Mouse (Mus musculus) CD4-positive helper T cell, adult 2 months (primary cell): ENCODE data around the gene Ifnar1.

Source experiments
- DNase-seq: peaks from one replicate; pipeline ENCODE4 v3.0.0-alpha.2; 2012; ENCODE audit warnings: low read depth, missing footprints, low spot score

Gene Ifnar1

DNA sequence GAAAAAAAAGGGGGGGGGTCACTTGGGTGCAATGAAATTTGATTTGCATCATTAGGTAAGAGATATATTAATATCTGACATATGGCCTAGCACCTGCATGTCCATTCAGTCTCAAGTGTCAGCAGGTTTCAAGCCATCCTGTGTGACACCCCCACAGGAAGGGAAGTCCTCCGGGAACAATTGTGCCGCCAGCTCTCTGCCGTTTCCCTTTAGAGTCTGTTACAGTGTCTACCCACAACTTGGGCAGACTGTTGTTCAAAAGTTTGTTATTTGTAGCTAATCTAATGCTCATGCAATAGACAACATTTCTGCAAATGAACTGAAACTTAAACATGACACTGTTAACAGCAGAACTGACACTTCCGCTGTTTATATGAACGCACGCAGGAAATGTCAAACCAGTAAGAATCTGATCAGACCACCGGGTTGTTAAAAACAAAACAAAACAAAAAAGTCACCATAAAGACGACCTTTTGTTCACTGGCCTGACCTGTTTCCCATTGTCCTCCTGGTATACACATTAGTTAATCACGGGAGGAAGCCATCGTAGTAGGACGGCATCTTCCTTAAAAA lies 23.9 kb upstream of the Ifnar1 start:
- DNase-seq: peak; percentile 65

DNA sequence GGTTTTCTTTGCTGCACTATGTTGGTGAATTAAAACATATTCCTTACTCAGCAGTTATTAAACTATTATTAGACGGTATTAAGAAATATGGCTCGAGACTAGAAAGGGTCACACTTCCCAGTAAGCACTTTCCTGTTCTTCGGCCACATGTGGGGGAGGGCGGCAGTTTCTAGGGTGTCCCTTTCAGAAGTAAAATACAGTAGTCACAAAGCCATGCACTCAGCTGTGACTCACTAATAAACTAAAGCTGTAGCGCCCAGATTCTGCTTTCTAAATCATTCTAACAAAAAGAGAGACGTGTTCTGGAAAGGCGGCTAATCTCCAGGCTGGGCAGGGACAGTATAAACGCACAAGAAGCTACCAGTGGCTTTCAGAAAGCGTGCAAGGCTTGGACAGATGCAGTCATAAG lies 23.3 kb upstream of the Ifnar1 start:
- DNase-seq: no peak

DNA sequence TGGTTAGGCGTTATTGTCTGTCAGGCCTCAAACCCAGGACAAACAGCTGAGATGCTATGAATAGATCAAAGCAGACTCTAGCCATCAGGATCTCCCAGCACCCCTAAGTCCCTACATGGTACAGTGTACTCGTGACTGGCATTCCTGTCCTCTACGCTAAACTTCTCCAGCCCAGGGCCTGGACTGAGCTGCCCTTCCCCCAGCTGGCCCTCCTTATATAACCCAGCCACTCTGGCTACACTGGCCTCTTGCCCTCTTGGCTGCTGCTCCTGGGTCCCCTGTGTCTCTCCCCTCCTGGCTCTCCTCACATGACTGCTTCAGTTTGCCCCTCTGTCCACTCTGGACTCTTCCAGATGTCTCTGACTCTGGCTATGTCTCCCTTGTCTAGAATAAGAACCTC lies 22.4 kb upstream of the Ifnar1 start:
- DNase-seq: no peak

DNA sequence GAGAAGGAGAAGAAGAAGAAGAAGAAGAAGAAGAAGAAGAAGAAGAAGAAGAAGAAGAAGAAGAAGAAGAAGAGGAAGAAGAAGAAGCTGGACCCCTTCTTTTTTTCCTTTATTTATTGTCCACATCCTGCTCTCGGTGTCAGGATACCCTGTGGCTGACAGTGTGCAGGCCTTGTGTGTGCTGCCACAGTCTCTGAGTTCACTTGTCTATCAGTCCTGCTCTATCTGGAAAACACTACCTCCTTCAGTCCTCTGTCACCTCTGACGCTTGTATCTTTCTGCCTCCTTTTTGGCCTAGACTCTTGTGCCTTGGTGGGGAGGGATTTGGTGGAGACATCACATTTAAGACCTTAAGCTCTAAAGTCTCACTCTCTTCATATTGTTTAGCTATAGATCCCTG lies 21.6 kb upstream of the Ifnar1 start:
- no peak for DNase-seq

DNA sequence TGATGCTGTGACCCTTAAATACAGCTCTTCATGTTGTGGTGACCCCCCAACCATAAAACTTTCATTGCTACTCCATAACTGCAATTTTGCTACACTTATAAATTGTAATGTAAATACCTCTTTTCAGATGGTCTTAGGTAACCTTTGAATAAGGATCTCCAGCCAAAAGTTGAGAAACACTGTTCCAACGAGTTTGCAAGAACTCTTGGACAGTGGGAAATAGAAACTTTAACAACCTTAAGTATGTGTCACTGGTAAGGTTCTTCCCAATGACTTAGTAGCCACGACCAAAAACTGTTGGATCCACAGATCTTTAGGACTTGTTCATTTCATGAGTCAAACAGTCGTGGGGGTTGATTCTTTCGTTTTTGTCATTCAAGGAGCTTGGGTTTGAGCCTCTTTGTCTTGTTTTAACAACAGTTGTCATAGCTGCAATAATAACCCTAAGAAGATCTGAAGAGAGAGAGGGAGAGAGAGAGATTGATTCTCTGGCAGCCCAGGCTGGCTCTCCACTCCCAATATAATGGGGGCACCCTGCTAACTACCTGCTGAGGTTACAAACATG lies 21.1 kb upstream of the Ifnar1 start:
- DNase-seq: peak; percentile 40

DNA sequence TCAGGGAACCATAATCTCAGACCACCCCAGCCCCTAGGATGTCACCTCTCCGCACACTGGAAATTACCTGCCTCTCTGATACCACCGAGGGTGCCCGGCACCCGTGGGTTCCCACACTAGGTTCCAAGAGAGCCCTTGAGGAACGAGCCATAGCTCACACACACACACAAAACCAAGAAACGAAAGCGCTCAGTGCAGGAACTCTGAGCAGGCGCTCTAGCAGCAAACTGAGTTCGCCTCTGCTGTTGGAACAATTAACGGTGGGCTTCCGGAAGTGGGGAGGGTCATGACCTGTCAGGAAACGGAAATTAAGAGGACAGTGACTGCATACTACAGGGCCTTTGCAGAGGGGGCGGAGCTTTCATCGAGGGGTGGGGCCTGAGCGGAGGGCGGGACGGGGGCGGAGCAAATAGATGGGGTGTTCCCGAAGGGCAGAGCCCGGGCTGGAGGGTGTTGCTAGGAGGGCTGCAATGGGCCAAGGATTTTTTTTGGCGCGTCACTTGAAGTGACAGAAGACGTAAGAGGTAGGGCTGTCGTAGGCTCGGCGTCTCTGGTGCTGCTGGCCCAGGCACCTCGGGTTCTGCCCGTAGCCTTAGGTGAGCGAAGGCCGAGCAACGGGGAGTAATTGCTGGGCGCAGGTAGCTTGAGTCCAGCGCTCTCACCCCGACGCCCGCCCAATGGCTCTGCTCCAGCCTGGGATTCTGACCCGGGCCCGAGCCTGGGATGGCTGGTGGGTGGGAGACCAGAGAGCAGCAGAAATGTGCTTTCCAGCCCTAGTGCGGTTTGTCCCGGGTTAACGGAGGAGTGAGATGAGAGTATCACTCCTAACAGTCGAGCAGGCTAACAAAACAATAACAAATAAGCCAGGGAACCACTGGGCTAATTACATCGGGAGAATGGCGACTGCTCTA lies 20.2 kb upstream of the Ifnar1 start:
- peak; percentile 94 for DNase-seq

DNA sequence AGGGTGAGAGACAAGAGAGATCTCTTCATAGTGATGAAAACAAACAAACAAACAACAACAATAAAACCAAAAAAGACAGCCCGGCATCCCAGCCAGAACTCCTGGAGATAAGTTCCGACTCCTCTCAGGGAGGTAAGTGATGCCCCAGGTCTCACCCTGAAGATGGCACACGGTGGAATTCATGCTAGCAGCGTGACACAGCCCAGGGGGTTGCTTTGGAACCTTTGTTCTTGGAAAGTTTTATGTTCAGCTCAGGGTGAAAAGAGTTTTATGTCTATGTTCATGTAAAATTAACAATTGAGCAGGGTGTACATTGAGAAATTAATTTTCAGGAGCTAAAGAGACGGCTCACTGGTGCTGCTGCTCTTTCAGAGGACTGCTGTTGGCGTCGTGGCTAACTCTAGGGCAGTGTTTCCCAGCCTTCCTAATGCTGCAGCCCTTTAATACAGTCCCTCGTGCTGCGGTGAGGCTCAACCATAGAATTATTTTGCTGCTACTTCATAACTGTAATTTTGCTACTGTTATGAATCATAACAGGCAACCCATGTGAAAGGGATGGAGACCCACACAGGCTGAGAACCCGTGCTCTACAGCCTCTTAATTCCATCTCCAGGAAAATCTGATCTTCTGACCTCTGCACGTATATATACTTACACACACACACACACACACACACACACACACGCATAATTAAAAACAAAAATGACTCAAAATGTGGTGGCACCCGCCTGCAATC lies 19.4 kb upstream of the Ifnar1 start:
- DNase-seq: peak; percentile 52

DNA sequence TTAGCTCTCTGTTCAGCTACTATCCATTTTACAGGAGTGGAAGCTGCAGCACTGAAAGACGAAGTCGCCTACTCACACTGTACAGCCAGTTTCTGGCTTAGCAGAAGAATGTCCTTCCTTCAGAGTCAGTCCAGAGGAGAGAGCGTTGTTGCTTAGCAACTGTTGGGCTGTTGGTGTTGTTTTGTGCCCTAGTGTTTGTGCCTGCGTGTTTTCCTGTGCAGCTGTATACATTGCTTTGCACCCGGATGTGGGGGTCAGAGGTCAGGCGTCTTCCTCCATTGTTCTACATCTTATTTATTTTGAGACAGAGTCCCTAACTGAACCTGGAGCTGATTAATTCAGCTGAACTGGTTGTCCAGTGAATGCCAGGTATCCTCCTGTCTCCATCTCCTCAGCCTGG lies 18.5 kb upstream of the Ifnar1 start:
- DNase-seq: peak; percentile 81

DNA sequence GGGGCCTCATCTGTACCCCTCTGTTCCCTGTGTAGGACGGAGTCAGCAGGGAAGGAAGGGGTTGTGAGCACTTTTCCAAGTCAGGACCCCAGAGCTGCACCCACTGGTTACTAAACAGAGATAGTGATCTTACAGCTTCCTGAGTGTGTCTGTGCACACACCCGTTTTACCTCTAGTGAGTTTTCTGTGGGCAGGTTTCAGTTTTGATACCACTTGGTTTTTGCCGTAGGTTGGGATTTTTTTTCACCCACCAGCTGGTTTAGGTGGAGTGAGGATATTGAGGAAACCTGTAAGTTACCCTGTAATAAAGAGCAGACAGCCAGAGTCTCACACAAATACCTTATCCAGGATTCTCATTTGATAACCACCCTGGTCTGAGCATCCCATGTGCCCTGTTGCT lies 14.6 kb upstream of the Ifnar1 start:
- DNase-seq: peak; percentile 68

DNA sequence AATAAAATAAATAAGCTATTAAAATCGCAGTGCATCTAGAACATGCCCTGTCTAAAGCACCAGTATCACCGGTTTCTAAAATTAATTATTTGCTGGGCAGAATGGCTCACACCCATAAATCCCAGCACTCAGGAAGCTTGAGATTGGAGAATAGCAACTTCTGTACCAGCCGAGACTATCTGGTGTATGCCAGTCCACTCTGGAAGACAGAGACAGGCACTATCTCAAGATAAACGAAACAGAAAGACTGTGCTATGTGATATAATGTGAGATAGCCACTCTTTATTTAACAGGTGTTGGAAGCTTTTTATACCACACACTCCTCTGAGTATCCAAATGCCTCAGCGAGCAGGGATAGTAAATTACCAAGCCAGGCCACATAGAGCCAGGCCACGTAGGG lies 13.6 kb upstream of the Ifnar1 start:
- no peak for DNase-seq

DNA sequence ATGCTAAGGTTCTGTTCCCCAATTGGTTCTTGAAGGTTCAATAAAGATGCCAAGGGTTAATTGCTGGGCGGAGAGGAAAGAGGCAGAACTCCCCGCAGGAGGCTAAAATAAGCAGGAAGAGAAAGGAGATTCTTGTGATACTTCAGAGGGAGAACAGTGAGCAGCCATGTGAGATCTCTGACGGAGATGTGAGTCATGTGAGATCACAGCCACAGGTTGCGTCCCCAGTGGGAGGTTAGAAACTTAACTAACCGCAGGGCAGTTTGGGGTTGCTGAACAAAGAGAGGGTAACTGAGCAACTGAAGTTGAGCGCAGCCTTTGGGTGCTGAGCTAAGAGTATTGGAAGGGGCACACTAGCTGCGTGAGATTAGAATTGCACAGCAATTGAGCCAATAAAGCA lies 9.3 kb upstream of the Ifnar1 start:
- DNase-seq: peak; percentile 92

DNA sequence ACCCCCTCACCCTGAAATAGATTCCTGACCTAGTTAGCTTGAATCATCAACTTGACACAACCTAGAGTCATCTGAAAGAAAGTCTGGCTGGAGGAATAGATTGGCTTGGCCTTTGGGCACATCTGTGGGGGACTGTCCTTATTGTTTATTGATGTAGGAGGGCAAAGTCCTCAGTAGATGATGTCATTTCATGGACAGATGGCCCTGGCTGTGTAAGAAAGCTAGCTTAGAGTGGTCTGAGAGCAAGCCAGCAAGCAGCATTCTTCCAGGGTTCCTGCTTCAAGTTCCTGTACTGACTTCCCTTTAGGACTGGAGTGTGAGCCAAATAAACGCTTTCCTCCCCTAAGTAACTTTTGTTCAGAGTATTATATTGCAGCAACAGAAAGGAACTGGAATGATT lies 7.0 kb upstream of the Ifnar1 start:
- no peak for DNase-seq

DNA sequence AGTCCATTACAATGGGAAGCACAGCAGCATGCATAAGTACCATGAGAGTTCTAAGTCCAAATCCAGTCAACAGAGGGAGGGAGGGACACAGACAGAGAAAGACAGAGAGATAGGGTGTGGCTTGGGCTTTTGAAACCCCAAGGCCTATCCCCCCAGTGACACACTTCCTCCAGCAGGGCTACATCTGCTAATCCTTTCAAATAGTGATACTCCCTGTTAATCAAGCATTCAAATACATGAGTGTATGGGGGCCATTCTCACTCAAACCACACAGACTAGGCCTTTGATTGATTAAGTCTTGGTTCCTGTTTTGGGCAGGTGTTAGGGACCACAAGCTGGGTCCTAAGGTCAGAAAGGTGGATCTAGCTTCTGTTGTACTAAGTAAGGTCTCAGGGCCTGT lies 4.5 kb upstream of the Ifnar1 start:
- DNase-seq: no peak

DNA sequence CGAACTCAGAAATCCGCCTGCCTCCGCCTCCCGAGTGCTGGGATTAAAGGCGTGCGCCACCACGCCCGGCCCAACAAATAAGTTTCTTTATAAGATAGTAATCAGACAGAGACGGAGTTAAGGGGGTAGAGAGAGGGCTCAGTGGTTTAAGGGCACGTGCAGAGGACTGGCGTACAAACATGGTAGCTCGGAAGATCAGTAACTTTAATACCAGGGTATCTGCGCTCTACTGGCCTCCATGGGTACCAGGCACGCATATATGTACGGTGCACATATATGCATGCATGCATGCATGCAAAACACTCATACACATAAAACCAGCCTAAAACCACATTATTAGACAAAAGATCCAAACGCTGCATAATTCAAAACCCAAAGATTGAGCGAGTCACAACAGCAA lies 651 bp upstream of the Ifnar1 start:
- DNase-seq: no peak

DNA sequence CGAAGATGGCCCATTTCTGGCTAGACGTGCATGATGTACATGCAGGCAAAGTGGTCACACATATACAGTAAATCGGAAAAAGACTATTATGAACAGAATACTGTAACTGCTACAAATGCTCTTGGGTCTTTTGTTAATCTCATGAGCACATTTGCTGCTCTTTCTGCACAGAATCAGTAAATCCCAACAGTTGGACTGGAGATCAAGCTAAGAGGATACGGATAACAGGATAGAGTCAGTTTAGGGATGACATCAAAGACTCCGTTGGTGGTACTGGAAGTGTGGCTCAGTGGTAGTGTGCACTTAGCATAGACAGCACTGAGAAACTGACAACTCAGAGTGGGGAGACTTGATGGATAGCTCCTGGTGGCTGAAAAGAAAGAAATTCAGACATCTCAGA lies 803 bp downstream of the Ifnar1 start:
- DNase-seq: peak; percentile 34

DNA sequence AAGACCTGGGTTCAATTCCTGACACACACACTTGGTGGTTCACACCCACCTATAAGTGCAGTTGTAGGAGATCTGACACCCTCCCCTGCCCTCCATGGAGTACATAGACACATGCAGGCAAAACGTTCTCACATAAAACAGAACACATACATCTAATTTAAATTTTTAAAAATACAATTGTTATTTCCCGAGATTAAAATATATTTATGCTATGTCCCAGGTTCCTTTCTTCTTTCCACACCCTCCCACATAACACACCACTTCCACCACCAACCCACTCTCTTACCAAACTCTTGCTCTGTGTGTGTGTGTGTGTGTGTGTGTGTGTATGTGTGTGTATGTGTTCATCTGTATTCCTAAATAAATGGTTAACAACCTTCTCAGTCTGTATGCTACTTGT lies 3.0 kb downstream of the Ifnar1 start:
- DNase-seq: no peak

DNA sequence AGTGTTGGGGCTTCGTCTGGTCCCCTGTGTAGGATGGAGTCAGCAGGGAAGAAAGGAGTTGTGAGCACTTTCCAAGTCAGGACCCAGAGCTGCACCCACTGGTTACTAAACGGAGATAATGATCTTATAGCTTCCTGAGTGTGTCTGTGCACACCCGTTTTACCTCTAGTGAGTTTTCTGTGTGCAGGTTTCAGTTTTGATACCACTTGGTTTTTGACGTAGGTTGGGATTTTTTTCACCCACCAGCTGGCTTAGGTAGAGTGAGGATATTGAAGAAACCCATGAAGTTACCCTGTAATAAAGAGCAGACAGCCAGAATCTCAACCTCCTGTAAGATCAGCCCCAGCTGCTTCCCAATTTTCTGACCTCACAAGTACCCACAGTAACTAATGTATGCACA lies 5.9 kb downstream of the Ifnar1 start:
- peak; percentile 83 for DNase-seq

DNA sequence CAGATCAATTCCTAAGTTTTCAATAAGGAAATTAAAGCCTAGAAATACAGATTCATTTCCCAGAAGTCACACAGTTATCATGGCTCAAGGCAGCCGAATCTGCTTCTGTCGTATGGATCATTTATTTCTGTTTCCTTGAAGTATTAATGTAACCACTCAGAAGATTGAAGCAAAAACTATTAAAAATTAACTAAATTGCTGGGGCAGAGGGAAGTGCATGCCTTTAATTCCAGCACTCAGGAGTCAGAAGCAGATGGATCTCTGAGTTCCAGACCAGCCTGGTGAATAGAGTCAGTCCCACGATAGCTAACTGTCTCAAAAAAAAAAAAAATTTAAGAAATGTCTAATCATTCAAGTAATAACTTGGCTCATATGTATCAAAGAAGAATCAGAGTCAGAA lies 6.4 kb downstream of the Ifnar1 start:
- DNase-seq: no peak

DNA sequence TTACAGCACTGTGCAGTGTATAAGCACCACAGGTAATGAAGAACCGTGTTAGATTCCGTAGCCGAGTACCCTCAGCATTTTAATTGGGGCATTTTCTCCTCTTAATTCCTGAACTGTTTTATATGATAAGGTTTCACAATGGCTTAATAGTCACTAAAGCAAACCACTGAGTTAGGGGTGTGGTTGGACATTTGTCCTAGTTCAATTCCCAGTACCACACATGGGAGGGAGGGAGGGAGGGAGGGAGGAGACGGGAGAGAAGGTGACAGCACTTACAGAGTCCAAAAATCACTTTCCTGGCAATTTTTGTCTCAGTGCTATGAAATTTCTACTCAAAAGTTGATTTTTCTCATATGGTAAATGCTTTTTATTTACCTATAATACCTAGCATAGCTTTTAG lies 10.5 kb downstream of the Ifnar1 start:
- no peak for DNase-seq

DNA sequence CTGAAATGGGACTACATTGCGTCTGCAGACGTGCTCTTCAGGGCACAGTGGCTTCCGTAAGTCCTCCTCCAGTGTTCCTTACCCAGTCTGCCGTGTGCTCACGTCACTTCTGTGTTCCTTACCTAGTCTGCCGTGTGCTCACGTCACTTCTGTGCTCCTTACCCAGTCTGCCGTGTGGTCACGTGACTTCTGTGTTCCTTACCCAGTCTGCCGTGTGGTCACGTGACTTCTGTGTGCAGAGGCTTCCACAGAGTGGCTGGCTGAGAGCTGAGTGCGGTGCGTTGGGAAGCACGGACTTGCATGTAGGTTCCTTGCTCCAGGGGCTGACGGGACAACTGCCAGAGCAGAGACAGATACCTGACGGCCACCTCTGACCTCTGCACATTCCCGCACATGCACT lies 11.2 kb downstream of the Ifnar1 start:
- DNase-seq: no peak

DNA sequence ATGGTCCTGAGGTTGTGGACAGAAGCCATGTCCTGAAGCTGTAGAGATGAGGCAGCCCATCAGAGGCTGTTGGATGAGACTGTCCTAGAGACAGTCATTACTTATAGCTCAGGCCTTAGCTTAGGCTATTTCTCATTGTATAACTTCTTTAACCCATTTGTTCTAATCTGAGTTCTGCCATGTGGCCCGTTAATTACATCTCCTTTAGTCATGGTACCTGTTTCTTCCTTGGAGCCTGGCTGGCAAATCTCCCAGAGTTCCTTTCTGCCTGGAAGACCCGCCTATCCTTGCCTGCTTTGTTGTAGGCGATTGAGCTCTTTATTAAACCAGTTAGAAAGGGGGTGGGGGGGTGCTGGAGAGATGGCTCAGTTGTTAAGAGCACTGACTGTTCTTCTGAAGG lies 11.7 kb downstream of the Ifnar1 start:
- DNase-seq: no peak

DNA sequence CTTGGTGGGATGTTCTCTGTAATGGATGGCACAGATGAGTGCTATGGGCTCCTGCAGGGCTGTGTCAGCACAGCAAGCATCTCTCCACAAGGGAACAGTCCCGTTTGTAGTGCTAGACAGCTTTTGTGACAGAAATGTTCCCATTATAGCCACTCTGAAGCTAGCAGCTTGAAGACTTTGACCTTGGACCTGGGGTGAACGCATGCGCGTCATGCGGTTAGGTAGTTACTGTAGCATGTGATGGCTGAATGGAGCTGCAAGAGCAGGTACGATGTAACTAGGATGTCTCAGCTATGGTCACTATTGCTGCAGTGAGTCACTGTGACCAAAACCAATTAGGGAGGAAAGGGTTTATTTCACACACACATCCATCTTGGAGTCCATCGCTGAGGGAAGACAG lies 13.0 kb downstream of the Ifnar1 start:
- no peak for DNase-seq
